Mouse (Mus musculus): Measurements from ENCODE around the gene Gm16867. TPM values are rescaled to one million over a fixed set of nuclear protein-coding genes. Genes with fewer than 3 reads are reported as not detected.
"Not testable (repeated sequence)": the region's sequence is repeated elsewhere in the genome, so short reads cannot be mapped to it uniquely, and the experiment has no call there.

Gm16867 gene
- total and polyA plus RNA-seq, 3 experiments = not detected

GRCm38 (mm10) chr14:69421003-69421402, 82.2 kb downstream of the Gm16867 start:
- H3K4me1 ChIP-seq (ENCODE audit: control insufficient read depth in 1 of 2, insufficient read depth in 2 of 2); H3K79me2 ChIP-seq (replicated peaks; ENCODE audit: control insufficient read depth, extremely low read depth, insufficient read depth, poor library complexity, severe bottlenecking); H3K9ac ChIP-seq (ENCODE audit: insufficient read depth, low read depth); DNase-seq (ENCODE audit: extremely low read depth); H3K9me3 ChIP-seq (replicated peaks; ENCODE audit: low read length); dilution Hi-C loops (cut with MboI; ENCODE audit: extremely low pct_ligation_motif_present, extremely low pct_unique_long_range_greater_than_20kb, low sequenced_read_pairs); H3K4me3 ChIP-seq (replicated peaks in 1 of 3; ENCODE audit: low read depth in 2 of 3, low read length in 2 of 3, poor library complexity in 1 of 3); H3K4me2 ChIP-seq (ENCODE audit: insufficient read depth, low read depth, poor library complexity, severe bottlenecking); H3K27me3 ChIP-seq (replicated peaks); in situ Hi-C loops (cut with MboI; ENCODE audit: low pct_ligation_motif_present, low pct_unique_long_range_greater_than_20kb, low sequenced_read_pairs); H3K36me3 ChIP-seq (replicated peaks in 1 of 2; ENCODE audit: control insufficient read depth in 1 of 2, insufficient read depth in 1 of 2, low read length in 1 of 2); H3K27ac ChIP-seq (ENCODE audit: insufficient read depth, low read depth): not testable (repeated sequence)

DNA sequence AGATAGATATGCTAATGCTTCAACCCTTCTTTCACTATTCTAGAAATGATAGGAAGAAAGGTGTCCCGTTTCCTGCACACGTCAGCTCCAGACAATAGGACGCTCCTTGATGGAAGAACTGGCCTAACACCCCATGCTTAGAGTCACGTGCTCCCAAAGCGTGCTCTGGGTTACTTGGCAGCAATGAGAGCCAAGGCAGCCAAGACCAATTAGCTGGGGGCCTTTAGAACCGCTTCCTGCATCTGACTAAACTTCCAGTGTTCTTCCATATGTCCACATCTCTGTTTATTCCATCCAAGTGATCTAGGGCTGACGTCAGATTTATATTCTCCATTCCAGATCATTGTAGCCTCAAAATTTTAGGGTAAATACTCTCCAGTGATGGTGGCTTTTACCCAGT, 85.6 kb downstream of the Gm16867 start:
- H3K27me3 ChIP-seq (replicated peaks); H3K4me2 ChIP-seq (ENCODE audit: insufficient read depth, low read depth, poor library complexity, severe bottlenecking); H3K79me2 ChIP-seq (replicated peaks; ENCODE audit: control insufficient read depth, extremely low read depth, insufficient read depth, poor library complexity, severe bottlenecking); dilution Hi-C loops (cut with MboI; ENCODE audit: extremely low pct_ligation_motif_present, extremely low pct_unique_long_range_greater_than_20kb, low sequenced_read_pairs); H3K4me3 ChIP-seq (replicated peaks in 1 of 3; ENCODE audit: low read depth in 2 of 3, low read length in 2 of 3, poor library complexity in 1 of 3); H3K9me3 ChIP-seq (replicated peaks; ENCODE audit: low read length); H3K36me3 ChIP-seq (replicated peaks in 1 of 2; ENCODE audit: control insufficient read depth in 1 of 2, insufficient read depth in 1 of 2, low read length in 1 of 2); H3K4me1 ChIP-seq (ENCODE audit: control insufficient read depth in 1 of 2, insufficient read depth in 2 of 2); H3K27ac ChIP-seq (ENCODE audit: insufficient read depth, low read depth); DNase-seq (ENCODE audit: extremely low read depth); in situ Hi-C loops (cut with MboI; ENCODE audit: low pct_ligation_motif_present, low pct_unique_long_range_greater_than_20kb, low sequenced_read_pairs); H3K9ac ChIP-seq (ENCODE audit: insufficient read depth, low read depth): not testable (repeated sequence)

Other genes with a start within 250 kb of the Gm16867 start
- not detected in 2 replicates for gene Synb, start 209.1 kb downstream of the Gm16867 start, total RNA-seq (2012; rRNA removed)
- not detected in 2 replicates for gene Synb, start 209.1 kb downstream of the Gm16867 start, total RNA-seq (2014; rRNA removed)
- 0.14 and 0.29 TPM in 2 replicates for gene Synb, start 209.1 kb downstream of the Gm16867 start, polyA plus RNA-seq (2012; ENCODE audit: insufficient read length, low read depth)
- gene Gm27179, start 9.2 kb upstream of the Gm16867 start, total RNA-seq (2012; rRNA removed) = not detected in 2 replicates
- not detected in 2 replicates for gene Gm27179, start 9.2 kb upstream of the Gm16867 start, total RNA-seq (2014; rRNA removed)
- gene Gm27179, start 9.2 kb upstream of the Gm16867 start, polyA plus RNA-seq (2012; ENCODE audit: insufficient read length, low read depth) = not detected in 2 replicates
- 10.7 and 11.5 TPM in 2 replicates for gene Entpd4b, start 52.1 kb upstream of the Gm16867 start, total RNA-seq (2012; rRNA removed)
- gene Entpd4b, start 52.1 kb upstream of the Gm16867 start, total RNA-seq (2014; rRNA removed) = 11.9 and 13.2 TPM in 2 replicates
- gene Entpd4b, start 52.1 kb upstream of the Gm16867 start, polyA plus RNA-seq (2012; ENCODE audit: insufficient read length, low read depth) = 13.2 and 14.2 TPM in 2 replicates